ENCODE assay signal across 9 mouse cellular contexts in genomic region chr17:49530215-49530614, GRCm38 (mm10). TPM values are rescaled to one million over a fixed set of nuclear protein-coding genes. Genes with fewer than 3 reads are reported as not detected.
A peak's percentile ranks its signal among the peaks of the same experiment; 100 is the strongest.
DNase-seq lines count a peak whose midpoint lies in the region; ATAC-seq and TF ChIP-seq lines count a peak whose summit lies in the region.
"Had no signal": no experiment of that assay in that cellular context is flagged by ENCODE, and none has a peak within 500 bp of the region (broad histone marks: within the 10 kb centered on the region; RNA-seq: fewer than 3 reads in every experiment).

No protein-coding gene starts in this region.

- no peaks in the 10 kb centered on the region for H3K36me3 ChIP-seq in heart, postnatal 0 days (replicated peaks; ENCODE audit: control insufficient read depth, insufficient read depth, low read length)
- peaks cover 10% of the 10 kb centered on the region; the same call in 1 of the 2 replicates for H3K36me3 ChIP-seq in heart, embryonic 10.5 days
- peaks cover 2% of the 10 kb centered on the region; the same call in 1 of the 2 replicates for H3K36me3 ChIP-seq in neural tube, embryonic 11.5 days (ENCODE audit: control insufficient read depth, insufficient read depth, low read length)

- no peak overlapping the region for H3K4me2 ChIP-seq in heart, postnatal 0 days (ENCODE audit: low read depth, low read length)
- no peak overlapping the region for H3K4me2 ChIP-seq in neural tube, embryonic 11.5 days (ENCODE audit: low read depth)

- peaks cover 7% of the 10 kb centered on the region; the same call in 1 of the 2 replicates for H3K4me1 ChIP-seq in heart, postnatal 0 days (ENCODE audit: control insufficient read depth, insufficient read depth)
- peaks cover 13% of the 10 kb centered on the region; the same call in 1 of the 2 replicates for H3K4me1 ChIP-seq in heart, embryonic 10.5 days
- no peaks in the 10 kb centered on the region for H3K4me1 ChIP-seq in neural tube, embryonic 11.5 days (ENCODE audit: control insufficient read depth, insufficient read depth, low read length)

- H3K4me3 ChIP-seq in heart, postnatal 0 days (ENCODE audit: low read depth, low read length): no peak overlapping the region
- no peak overlapping the region for H3K4me3 ChIP-seq in heart, embryonic 10.5 days
- no peak overlapping the region for H3K4me3 ChIP-seq in neural tube, embryonic 11.5 days (ENCODE audit: low read depth, low read length)

- DNase-seq in heart, postnatal 0 days (ENCODE audit: low spot score): peak; percentile 61
- no peak for DNase-seq in heart, embryonic 10.5 days (ENCODE audit: low spot score)
- DNase-seq in urinary bladder, postnatal 25 days (ENCODE audit: low spot score): peak; percentile 19
- DNase-seq in urinary bladder, adult 2 months (ENCODE audit: low spot score): no peak
- peak; percentile 73 to 81 for DNase-seq in cerebellum, postnatal 10 days
- DNase-seq in kidney, postnatal 10 days: peak; percentile 71
- peak; percentile 41 for DNase-seq in neural tube, embryonic 11.5 days (ENCODE audit: low spot score)

- WGBS in heart, postnatal 0 days: 37% methylated on average over 3 of the region's 3 CpGs
- WGBS in heart, embryonic 10.5 days: 20% methylated on average over 3 of the region's 3 CpGs
- WGBS in neural tube, embryonic 11.5 days: 22% methylated on average over 3 of the region's 3 CpGs

- TF ChIP-seq EP300 in heart, postnatal 0 days (IDR thresholded peaks at IDR 0.05; ENCODE audit: low read depth): no peak

- no peaks in the 10 kb centered on the region for H3K27me3 ChIP-seq in heart, postnatal 0 days (ENCODE audit: control insufficient read depth, insufficient read depth, low read length)
- H3K27me3 ChIP-seq in heart, embryonic 10.5 days (ENCODE audit: insufficient read depth, poor library complexity, severe bottlenecking): 0 out of 2 replicates have a peak, but pooled peaks cover 4% of the 10 kb centered on the region
- no peaks in the 10 kb centered on the region for H3K27me3 ChIP-seq in neural tube, embryonic 11.5 days (ENCODE audit: control insufficient read depth, insufficient read depth, low read length)

- H3K9ac ChIP-seq in heart, postnatal 0 days (replicated peaks; ENCODE audit: low read depth, low read length): no peak overlapping the region
- no peak overlapping the region for H3K9ac ChIP-seq in neural tube, embryonic 11.5 days (ENCODE audit: low read length)

- peak; percentile 61 for TF ChIP-seq CTCF in heart, postnatal 0 days (IDR thresholded peaks at IDR 0.05; ENCODE audit: low read depth)

- no peak for ATAC-seq in heart, postnatal 0 days (ENCODE audit: insufficient read depth, low read depth)
- no peak for ATAC-seq in neural tube, embryonic 11.5 days (ENCODE audit: insufficient read depth, low FRiP score, low TSS enrichment)
- no peak for ATAC-seq in activated CD4-positive, CD25-positive, alpha-beta regulatory T cell, adult 4 months

- no peaks in the 10 kb centered on the region for H3K9me3 ChIP-seq in heart, postnatal 0 days (replicated peaks; ENCODE audit: control insufficient read depth, low read length)
- H3K9me3 ChIP-seq in heart, embryonic 10.5 days: no peaks in the 10 kb centered on the region
- no peaks in the 10 kb centered on the region for H3K9me3 ChIP-seq in neural tube, embryonic 11.5 days (ENCODE audit: control insufficient read depth, low read length)

- no peak overlapping the region for H3K27ac ChIP-seq in heart, postnatal 0 days (ENCODE audit: low read depth)
- H3K27ac ChIP-seq in heart, embryonic 10.5 days: no peak overlapping the region
- H3K27ac ChIP-seq in neural tube, embryonic 11.5 days (ENCODE audit: low read depth, low read length): no peak overlapping the region

RNA-seq across cellular contexts. Expression of gene Daam2, which starts 33.9 kb away (rescaled TPM):
- 10.5 and 14.5 TPM in 2 replicates for total RNA-seq in heart, postnatal 0 days (2014; rRNA removed; ENCODE audit: low replicate concordance)
- polyA plus RNA-seq in heart, postnatal 0 days (2015; fragmentation: Nextera tagmentation; extraction: Ambion mirVana): 1.6 and 2.4 TPM in 2 replicates
- polyA plus RNA-seq in heart, embryonic 10.5 days (2016; fragmentation: Nextera tagmentation; extraction: Ambion mirVana): 3.9 and 8.8 TPM in 2 replicates
- 6.5 and 9.2 TPM in 2 replicates for polyA plus RNA-seq in urinary bladder, adult 2 months (2012; rRNA removed)
- polyA plus RNA-seq in neural tube, embryonic 11.5 days (2014; fragmentation: Nextera tagmentation; extraction: Ambion mirVana): 5.3 TPM in 2 replicates
- polyA plus RNA-seq in activated CD4-positive, CD25-positive, alpha-beta regulatory T cell, adult 4 months (2017; shearing (Covaris generic)): under 1 TPM in 1 of 2 experiments, not detected in 1; 0.13 TPM
- total RNA-seq: neutrophil, adult 5-6 weeks had no signal

Comparison
In these comparisons a context has a peak if more than half of its experiments do, and no peak if none do; other contexts are left out.
1. DNase-seq: peak in heart, postnatal 0 days (single experiment), urinary bladder, postnatal 25 days (single experiment), cerebellum, postnatal 10 days (2 of 2), kidney, postnatal 10 days (single experiment) and neural tube, embryonic 11.5 days (single experiment); none in heart, embryonic 10.5 days (single experiment) and urinary bladder, adult 2 months (single experiment).